Mouse (Mus musculus): Measurements from ENCODE around the gene Rhof. TPM values are rescaled to one million over a fixed set of nuclear protein-coding genes. Genes with fewer than 3 reads are reported as not detected.

Gene Rhof
- polyA plus RNA-seq, 1 experiment from 2014 or later = 2.0 TPM

- no peak overlapping the region for H3K27ac ChIP-seq (replicated peaks; ENCODE audit: low read depth, low read length)
- no peak for ATAC-seq (replicated peaks; ENCODE audit: insufficient number of reproducible peaks, low FRiP score, low TSS enrichment, low read depth)
- H3K27me3 ChIP-seq (ENCODE audit: control insufficient read depth, insufficient read depth, low read length) = no peaks in the 10 kb centered on the region
- no peak for DNase-seq (ENCODE audit: low spot score)
- 84% methylated on average over 10 of the region's 10 CpGs for WGBS
- H3K9ac ChIP-seq (replicated peaks; ENCODE audit: low read length) = no peak overlapping the region
- no peaks in the 10 kb centered on the region for H3K4me1 ChIP-seq (ENCODE audit: control insufficient read depth, insufficient read depth, low read length)
- H3K4me2 ChIP-seq (ENCODE audit: low read depth, low read length) = no peak overlapping the region
- no peak overlapping the region for H3K4me3 ChIP-seq (ENCODE audit: low read depth, low read length)
- no peaks in the 10 kb centered on the region for H3K9me3 ChIP-seq (replicated peaks; ENCODE audit: control insufficient read depth, low read length)
- no peaks in the 10 kb centered on the region for H3K36me3 ChIP-seq (replicated peaks; ENCODE audit: control insufficient read depth, insufficient read depth, low read depth, low read length)
Measured at GRCm38 (mm10) chr5:123090560-123091306, 41.8 kb downstream of the Rhof start.

- WGBS = 87% methylated on average over 4 of the region's 4 CpGs
- no peak overlapping the region for H3K4me2 ChIP-seq (ENCODE audit: low read depth, low read length)
- no peak for ATAC-seq (replicated peaks; ENCODE audit: insufficient number of reproducible peaks, low FRiP score, low TSS enrichment, low read depth)
Measured at GRCm38 (mm10) chr5:123088784-123089183, 43.7 kb downstream of the Rhof start.

GRCm38 (mm10) chr5:123086501-123086900 lies 46.0 kb downstream of the Rhof start:
- Histone ChIP-seq H3K27me3 (ENCODE audit: control insufficient read depth, insufficient read depth, low read length) (no peaks in the 10 kb centered on the region), H3K36me3 (replicated peaks; ENCODE audit: control insufficient read depth, insufficient read depth, low read depth, low read length) (no peaks in the 10 kb centered on the region), H3K4me2 (ENCODE audit: low read depth, low read length) (no peak overlapping the region), H3K4me1 (ENCODE audit: control insufficient read depth, insufficient read depth, low read length) (no peaks in the 10 kb centered on the region), H3K27ac (replicated peaks; ENCODE audit: low read depth, low read length) (no peak overlapping the region), H3K4me3 (ENCODE audit: low read depth, low read length) (no peak overlapping the region), H3K9me3 (replicated peaks; ENCODE audit: control insufficient read depth, low read length) (no peaks in the 10 kb centered on the region), H3K9ac (replicated peaks; ENCODE audit: low read length) (no peak overlapping the region)
- DNase-seq (ENCODE audit: low spot score) (no peak), ATAC-seq (replicated peaks; ENCODE audit: insufficient number of reproducible peaks, low FRiP score, low TSS enrichment, low read depth) (no peak)
- 83% methylated on average over 2 of the region's 2 CpGs for WGBS

More at GRCm38 (mm10) chr5:123088784-123089183, 43.7 kb downstream of the Rhof start:
- Histone ChIP-seq H3K9me3 (replicated peaks; ENCODE audit: control insufficient read depth, low read length) (no peaks in the 10 kb centered on the region), H3K9ac (replicated peaks; ENCODE audit: low read length) (no peak overlapping the region), H3K4me1 (ENCODE audit: control insufficient read depth, insufficient read depth, low read length) (no peaks in the 10 kb centered on the region), H3K36me3 (replicated peaks; ENCODE audit: control insufficient read depth, insufficient read depth, low read depth, low read length) (no peaks in the 10 kb centered on the region), H3K4me3 (ENCODE audit: low read depth, low read length) (no peak overlapping the region), H3K27me3 (ENCODE audit: control insufficient read depth, insufficient read depth, low read length) (no peaks in the 10 kb centered on the region), H3K27ac (replicated peaks; ENCODE audit: low read depth, low read length) (no peak overlapping the region)
- DNase-seq (ENCODE audit: low spot score) = no peak

GRCm38 (mm10) chr5:123083340-123084050 lies 49.0 kb downstream of the Rhof start:
- no peak for DNase-seq (ENCODE audit: low spot score)
- no peaks in the 10 kb centered on the region for H3K9me3 ChIP-seq (replicated peaks; ENCODE audit: control insufficient read depth, low read length)
- no peak overlapping the region for H3K4me3 ChIP-seq (ENCODE audit: low read depth, low read length)
- no peaks in the 10 kb centered on the region for H3K27me3 ChIP-seq (ENCODE audit: control insufficient read depth, insufficient read depth, low read length)
- H3K27ac ChIP-seq (replicated peaks; ENCODE audit: low read depth, low read length) = no peak overlapping the region
- H3K4me1 ChIP-seq (ENCODE audit: control insufficient read depth, insufficient read depth, low read length) = no peaks in the 10 kb centered on the region
- 69% methylated on average over 13 of the region's 13 CpGs for WGBS
- no peak for ATAC-seq (replicated peaks; ENCODE audit: insufficient number of reproducible peaks, low FRiP score, low TSS enrichment, low read depth)
- no peaks in the 10 kb centered on the region for H3K36me3 ChIP-seq (replicated peaks; ENCODE audit: control insufficient read depth, insufficient read depth, low read depth, low read length)
- H3K4me2 ChIP-seq (ENCODE audit: low read depth, low read length) = no peak overlapping the region
- no peak overlapping the region for H3K9ac ChIP-seq (replicated peaks; ENCODE audit: low read length)

- H3K4me1 ChIP-seq (ENCODE audit: control insufficient read depth, insufficient read depth, low read length) = peaks cover 2% of the 10 kb centered on the region; the same call in 1 of the 2 replicates
- no peak for DNase-seq (ENCODE audit: low spot score)
- no peak overlapping the region for H3K9ac ChIP-seq (replicated peaks; ENCODE audit: low read length)
- H3K27me3 ChIP-seq (ENCODE audit: control insufficient read depth, insufficient read depth, low read length) = no peaks in the 10 kb centered on the region
- no peaks in the 10 kb centered on the region for H3K9me3 ChIP-seq (replicated peaks; ENCODE audit: control insufficient read depth, low read length)
- WGBS = 94% methylated on average over 12 of the region's 13 CpGs
- H3K36me3 ChIP-seq (replicated peaks; ENCODE audit: control insufficient read depth, insufficient read depth, low read depth, low read length) = no peaks in the 10 kb centered on the region
- no peak overlapping the region for H3K4me2 ChIP-seq (ENCODE audit: low read depth, low read length)
- no peak overlapping the region for H3K27ac ChIP-seq (replicated peaks; ENCODE audit: low read depth, low read length)
- ATAC-seq (replicated peaks; ENCODE audit: insufficient number of reproducible peaks, low FRiP score, low TSS enrichment, low read depth) = no peak
- H3K4me3 ChIP-seq (ENCODE audit: low read depth, low read length) = no peak overlapping the region
Measured at GRCm38 (mm10) chr5:123080510-123080909, 52.0 kb downstream of the Rhof start.

GRCm38 (mm10) chr5:123080041-123080440 lies 52.5 kb downstream of the Rhof start:
- peak; percentile 41 for DNase-seq (ENCODE audit: low spot score)
- Histone ChIP-seq H3K4me2 (ENCODE audit: low read depth, low read length) (no peak overlapping the region), H3K27ac (replicated peaks; ENCODE audit: low read depth, low read length) (no peak overlapping the region), H3K9me3 (replicated peaks; ENCODE audit: control insufficient read depth, low read length) (no peaks in the 10 kb centered on the region), H3K36me3 (replicated peaks; ENCODE audit: control insufficient read depth, insufficient read depth, low read depth, low read length) (no peaks in the 10 kb centered on the region), H3K4me3 (ENCODE audit: low read depth, low read length) (no peak overlapping the region), H3K9ac (replicated peaks; ENCODE audit: low read length) (no peak overlapping the region), H3K27me3 (ENCODE audit: control insufficient read depth, insufficient read depth, low read length) (no peaks in the 10 kb centered on the region), H3K4me1 (ENCODE audit: control insufficient read depth, insufficient read depth, low read length) (peaks cover 2% of the 10 kb centered on the region; the same call in 1 of the 2 replicates)
- WGBS = 56% methylated on average over 8 of the region's 8 CpGs
- no peak for ATAC-seq (replicated peaks; ENCODE audit: insufficient number of reproducible peaks, low FRiP score, low TSS enrichment, low read depth)

GRCm38 (mm10) chr5:123079568-123079967 lies 52.9 kb downstream of the Rhof start:
- ATAC-seq (replicated peaks; ENCODE audit: insufficient number of reproducible peaks, low FRiP score, low TSS enrichment, low read depth) (no peak), DNase-seq (ENCODE audit: low spot score) (no peak)
- Histone ChIP-seq H3K4me2 (ENCODE audit: low read depth, low read length) (no peak overlapping the region), H3K9me3 (replicated peaks; ENCODE audit: control insufficient read depth, low read length) (no peaks in the 10 kb centered on the region), H3K4me3 (ENCODE audit: low read depth, low read length) (no peak overlapping the region), H3K27ac (replicated peaks; ENCODE audit: low read depth, low read length) (no peak overlapping the region), H3K4me1 (ENCODE audit: control insufficient read depth, insufficient read depth, low read length) (peaks cover 2% of the 10 kb centered on the region; the same call in 1 of the 2 replicates), H3K36me3 (replicated peaks; ENCODE audit: control insufficient read depth, insufficient read depth, low read depth, low read length) (no peaks in the 10 kb centered on the region), H3K9ac (replicated peaks; ENCODE audit: low read length) (no peak overlapping the region), H3K27me3 (ENCODE audit: control insufficient read depth, insufficient read depth, low read length) (no peaks in the 10 kb centered on the region)
- 90% methylated on average over 1 of the region's 1 CpGs for WGBS
